Mouse (Mus musculus) CH12.LX (cell line): ENCODE measurements around the gene Ap1s3. TPM values are rescaled to one million over a fixed set of nuclear protein-coding genes. Genes with fewer than 3 reads are reported as not detected.

Experiments used
- DNase-seq: peaks from one replicate; pipeline ENCODE4 v3.0.0-alpha.2; 2013; ENCODE audit errors: extremely low read depth
- H3K27ac ChIP-seq: 2 replicates; pipeline ENCODE4 v1.5.1; 2012; ENCODE audit warnings: low read depth, mild to moderate bottlenecking, control low read depth, moderate library complexity; ENCODE audit not compliant: insufficient read depth
- H3K27me3 ChIP-seq: replicated peaks from 2 replicates; pipeline ENCODE3; 2012; ENCODE audit warnings: inconsistent platforms
- H3K36me3 ChIP-seq, 2 experiments: replicated peaks in 1 of 2; 2 replicates each; pipeline versions ENCODE3 to v1.6.1; 2012; ENCODE audit warnings: inconsistent platforms in 1 of 2, low read length in 1 of 2, mild to moderate bottlenecking in 1 of 2, mixed read lengths in 1 of 2, moderate library complexity in 1 of 2; ENCODE audit not compliant: control insufficient read depth in 1 of 2, insufficient read depth in 1 of 2
- H3K4me1 ChIP-seq, 2 experiments: 2 replicates each; pipeline ENCODE4 v1.6.1; 2012; ENCODE audit warnings: inconsistent platforms in 1 of 2, moderate library complexity in 1 of 2; ENCODE audit not compliant: insufficient read depth in 2 of 2, control insufficient read depth in 1 of 2
- H3K4me2 ChIP-seq: 2 replicates; pipeline ENCODE4 v1.6.1; 2012; ENCODE audit warnings: low read depth, mild to moderate bottlenecking, control low read depth; ENCODE audit not compliant: poor library complexity, insufficient read depth, severe bottlenecking
- H3K4me3 ChIP-seq, 3 experiments: fragments of 150-350 bp in 1 of 3; sonication (generic) in 1 of 3; replicated peaks in 1 of 3; 2 replicates each; pipeline versions ENCODE3 to v1.5.1; 2011 to 2012; ENCODE audit warnings: low read depth in 2 of 3, low read length in 2 of 3, mild to moderate bottlenecking in 2 of 3, moderate library complexity in 2 of 3, control low read depth in 1 of 3, improper control_type of control experiment in 1 of 3, inconsistent platforms in 1 of 3, mixed read lengths in 1 of 3; ENCODE audit not compliant: poor library complexity in 1 of 3
- H3K79me2 ChIP-seq: replicated peaks from 2 replicates; pipeline ENCODE4 v1.6.1; 2012; ENCODE audit warnings: mild to moderate bottlenecking, moderate library complexity; ENCODE audit not compliant: control insufficient read depth, poor library complexity, insufficient read depth, severe bottlenecking; ENCODE audit errors: extremely low read depth
- H3K9ac ChIP-seq: 2 replicates; pipeline ENCODE4 v1.6.1; 2012; ENCODE audit warnings: low read depth, mild to moderate bottlenecking, control low read depth, moderate library complexity; ENCODE audit not compliant: insufficient read depth
- H3K9me3 ChIP-seq: replicated peaks from 2 replicates; pipeline ENCODE3; 2012; ENCODE audit warnings: low read length, inconsistent platforms, mixed read lengths
- BHLHE40 ChIP-seq: IDR thresholded peaks from 2 replicates; pipeline ENCODE4 v1.6.1; 2011; ENCODE audit warnings: mild to moderate bottlenecking, low read depth, low read length, improper control_type of control experiment
- CHD1 ChIP-seq: IDR thresholded peaks from 2 replicates; pipeline ENCODE4 v1.6.1; 2012; ENCODE audit warnings: low read depth, low read length, improper control_type of control experiment, inconsistent platforms
- CHD2 ChIP-seq: IDR thresholded peaks from 2 replicates; pipeline ENCODE4 v1.6.1; 2011; ENCODE audit warnings: low read length, improper control_type of control experiment
- CTCF ChIP-seq, 2 experiments: IDR thresholded peaks in 1 of 2; conservative IDR thresholded peaks in 1 of 2; 2 replicates each; pipeline ENCODE4 v1.5.1; 2011 to 2012; ENCODE audit warnings: low read depth in 2 of 2, low read length in 2 of 2, improper control_type of control experiment in 1 of 2, inconsistent platforms in 1 of 2, mild to moderate bottlenecking in 1 of 2, moderate library complexity in 1 of 2
- E2F4 ChIP-seq: IDR thresholded peaks from 2 replicates; pipeline ENCODE4 v1.6.1; 2011; ENCODE audit warnings: low read depth, low read length, improper control_type of control experiment; ENCODE audit not compliant: insufficient replicate concordance
- EP300 ChIP-seq: IDR thresholded peaks from 2 replicates; pipeline ENCODE4 v1.6.1; 2011; ENCODE audit warnings: low read length, improper control_type of control experiment
- ETS1 ChIP-seq: conservative IDR thresholded peaks from 2 replicates; pipeline ENCODE4 v1.6.1; 2012; ENCODE audit warnings: low read depth, mild to moderate bottlenecking, inconsistent platforms, low read length, improper control_type of control experiment, moderate library complexity
- HCFC1 ChIP-seq: IDR thresholded peaks from 2 replicates; pipeline ENCODE4 v1.6.1; 2012; ENCODE audit warnings: low read depth, mild to moderate bottlenecking, inconsistent platforms, low read length, improper control_type of control experiment
- IRF4 ChIP-seq: IDR thresholded peaks from 2 replicates; pipeline ENCODE4 v1.6.1; 2014; ENCODE audit warnings: low read depth, mild to moderate bottlenecking, inconsistent platforms, low read length, improper control_type of control experiment
- JUND ChIP-seq: conservative IDR thresholded peaks from 2 replicates; pipeline ENCODE4 v1.6.1; 2011; ENCODE audit warnings: low read depth, low read length, improper control_type of control experiment
- KAT2A ChIP-seq: IDR thresholded peaks from 2 replicates; pipeline ENCODE4 v1.6.1; 2012; ENCODE audit warnings: low read length, improper control_type of control experiment, inconsistent platforms; ENCODE audit not compliant: insufficient replicate concordance
- MAX ChIP-seq: IDR thresholded peaks from 2 replicates; pipeline ENCODE4 v1.6.1; 2011; ENCODE audit warnings: low read length, improper control_type of control experiment
- MAZ ChIP-seq: IDR thresholded peaks from 2 replicates; pipeline ENCODE4 v1.6.1; 2012; ENCODE audit warnings: low read depth, mild to moderate bottlenecking, inconsistent platforms, low read length, improper control_type of control experiment, moderate library complexity
- MEF2A ChIP-seq: IDR thresholded peaks from 2 replicates; pipeline ENCODE4 v1.6.1; 2014; ENCODE audit warnings: low read depth, mild to moderate bottlenecking, inconsistent platforms, low read length, improper control_type of control experiment, borderline replicate concordance
- MXI1 ChIP-seq: IDR thresholded peaks from 2 replicates; pipeline ENCODE4 v1.6.1; 2011; ENCODE audit warnings: mild to moderate bottlenecking, low read depth, low read length, improper control_type of control experiment
- MYC ChIP-seq: IDR thresholded peaks from 2 replicates; pipeline ENCODE4 v1.6.1; 2011; ENCODE audit warnings: low read depth, mild to moderate bottlenecking, improper control_type of control experiment, low read length
- NELFE ChIP-seq: IDR thresholded peaks from 2 replicates; pipeline ENCODE4 v1.6.1; 2011; ENCODE audit warnings: low read depth, low read length, improper control_type of control experiment
- NRF1 ChIP-seq: IDR thresholded peaks from 2 replicates; pipeline ENCODE4 v1.6.1; 2014; ENCODE audit warnings: low read depth, mild to moderate bottlenecking, inconsistent platforms, low read length, improper control_type of control experiment, moderate library complexity
- POLR2AphosphoS2 ChIP-seq: IDR thresholded peaks from 2 replicates; pipeline ENCODE4 v1.6.1; 2011; ENCODE audit warnings: low read depth, low read length, improper control_type of control experiment
- RAD21 ChIP-seq: IDR thresholded peaks from 2 replicates; pipeline ENCODE4 v1.6.1; 2011; ENCODE audit warnings: low read depth, mild to moderate bottlenecking, low read length, improper control_type of control experiment, moderate library complexity
- RCOR1 ChIP-seq: conservative IDR thresholded peaks from 2 replicates; pipeline ENCODE4 v1.6.1; 2012; ENCODE audit warnings: low read depth, mild to moderate bottlenecking, inconsistent platforms, low read length, improper control_type of control experiment
- SIN3A ChIP-seq: IDR thresholded peaks from 2 replicates; pipeline ENCODE4 v1.6.1; 2012; ENCODE audit warnings: low read length, improper control_type of control experiment, inconsistent platforms
- SMC3 ChIP-seq: IDR thresholded peaks from 2 replicates; pipeline ENCODE4 v1.6.1; 2011; ENCODE audit warnings: low read depth, low read length, improper control_type of control experiment
- TCF12 ChIP-seq: IDR thresholded peaks from 2 replicates; pipeline ENCODE4 v1.6.1; 2014; ENCODE audit warnings: low read depth, mild to moderate bottlenecking, inconsistent platforms, low read length, improper control_type of control experiment
- UBTF ChIP-seq: IDR thresholded peaks from 2 replicates; pipeline ENCODE4 v1.6.1; 2012; ENCODE audit warnings: low read depth, mild to moderate bottlenecking, inconsistent platforms, low read length, improper control_type of control experiment, moderate library complexity
- USF1 ChIP-seq: IDR thresholded peaks from 2 replicates; pipeline ENCODE4 v1.6.1; 2014; ENCODE audit warnings: low read depth, mild to moderate bottlenecking, inconsistent platforms, low read length, improper control_type of control experiment
- USF2 ChIP-seq: conservative IDR thresholded peaks from 2 replicates; pipeline ENCODE4 v1.6.1; 2011; ENCODE audit warnings: low read depth, low read length, improper control_type of control experiment
- ZC3H11A ChIP-seq: IDR thresholded peaks from 2 replicates; pipeline ENCODE4 v1.6.1; 2012; ENCODE audit warnings: low read depth, mild to moderate bottlenecking, inconsistent platforms, low read length, improper control_type of control experiment
- ZKSCAN1 ChIP-seq: IDR thresholded peaks from 2 replicates; pipeline ENCODE4 v1.6.1; 2012; ENCODE audit warnings: low read depth, inconsistent platforms, low read length, improper control_type of control experiment, borderline replicate concordance
- ZMIZ1 ChIP-seq: IDR thresholded peaks from 2 replicates; pipeline ENCODE4 v1.6.1; 2012; ENCODE audit warnings: low read depth, mild to moderate bottlenecking, inconsistent platforms, low read length, improper control_type of control experiment
- ZNF384 ChIP-seq: IDR thresholded peaks from 2 replicates; pipeline ENCODE4 v1.6.1; 2012; ENCODE audit warnings: low read depth, low read length, improper control_type of control experiment, inconsistent platforms
- dilution Hi-C: fragments of 300-500 bp; cut with MboI; formaldehyde crosslinking; loops from 2 replicates; pipeline ENCODE4 v1.14.3; 2020; ENCODE audit warnings: low sequenced_read_pairs; ENCODE audit not compliant: extremely low pct_unique_long_range_greater_than_20kb, extremely low pct_ligation_motif_present
- in situ Hi-C: fragments of 300-500 bp; cut with MboI; formaldehyde crosslinking; loops from 3 replicates; pipeline ENCODE4 v1.14.3; 2019; ENCODE audit warnings: low sequenced_read_pairs, low pct_ligation_motif_present, low pct_unique_long_range_greater_than_20kb, mixed read lengths
- polyA plus RNA-seq: library from polyadenylated mRNA; unstranded; fragments of >175 nt; gene quantifications from 2 replicates; pipeline ENCODE4 v1.2.1, GENCODE M21; 2012; ENCODE audit warnings: low read depth; ENCODE audit not compliant: insufficient read length
- total RNA-seq, 2 experiments: library from RNA; depleted of rRNA; stranded (reverse); fragments of 300-350 nt in 1 of 2; fragments of >200 nt in 1 of 2; gene quantifications; 2 replicates each; pipeline ENCODE4 v1.2.3; 2012 to 2014

The Ap1s3 gene
- total and polyA plus RNA-seq, 3 experiments = 10.5 to 36.6 (median 13.9) TPM

DNA sequence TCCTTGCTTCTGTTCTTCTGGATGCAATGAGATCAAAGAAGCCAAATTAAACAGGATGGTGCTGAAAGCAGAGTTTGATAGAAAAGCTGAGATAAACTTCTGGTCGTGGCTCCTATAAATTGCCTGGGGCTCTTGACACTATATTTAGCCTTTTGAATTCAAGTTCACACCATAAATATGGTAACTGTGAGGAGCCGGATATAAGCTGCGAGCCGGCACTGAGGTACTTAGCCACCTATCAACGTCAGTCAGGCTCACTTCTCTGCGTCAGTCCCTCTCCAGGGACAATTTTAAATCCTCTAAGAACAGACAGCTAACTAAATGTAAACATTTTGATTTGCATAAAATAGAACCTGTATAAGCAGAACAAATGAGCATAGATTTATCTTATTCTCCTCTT, 82.3 kb downstream of the Ap1s3 start:
- H3K9me3 ChIP-seq = no peaks in the 10 kb centered on the region
- in situ Hi-C loops = no loop called here
- H3K9ac ChIP-seq = no peak overlapping the region
- no peak overlapping the region for H3K4me2 ChIP-seq
- no peaks in the 10 kb centered on the region for H3K79me2 ChIP-seq
- no peaks in the 10 kb centered on the region for H3K27me3 ChIP-seq
- no peaks in the 10 kb centered on the region for H3K4me1 ChIP-seq
- TF ChIP-seq MXI1 (no peak), MAZ (no peak), ZC3H11A (no peak), RAD21 (no peak), NELFE (no peak), IRF4 (no peak), USF2 (no peak), ZNF384 (no peak), CHD1 (no peak), RCOR1 (no peak), ZMIZ1 (no peak), TCF12 (no peak), HCFC1 (no peak), USF1 (no peak)
- TF ChIP-seq, all 38 proteins: peak for 0
- dilution Hi-C loops = no loop called here
- H3K27ac ChIP-seq = no peak overlapping the region
- no peaks in the 10 kb centered on the region for H3K36me3 ChIP-seq
- no peak overlapping the region for H3K4me3 ChIP-seq
- DNase-seq = no peak

DNA sequence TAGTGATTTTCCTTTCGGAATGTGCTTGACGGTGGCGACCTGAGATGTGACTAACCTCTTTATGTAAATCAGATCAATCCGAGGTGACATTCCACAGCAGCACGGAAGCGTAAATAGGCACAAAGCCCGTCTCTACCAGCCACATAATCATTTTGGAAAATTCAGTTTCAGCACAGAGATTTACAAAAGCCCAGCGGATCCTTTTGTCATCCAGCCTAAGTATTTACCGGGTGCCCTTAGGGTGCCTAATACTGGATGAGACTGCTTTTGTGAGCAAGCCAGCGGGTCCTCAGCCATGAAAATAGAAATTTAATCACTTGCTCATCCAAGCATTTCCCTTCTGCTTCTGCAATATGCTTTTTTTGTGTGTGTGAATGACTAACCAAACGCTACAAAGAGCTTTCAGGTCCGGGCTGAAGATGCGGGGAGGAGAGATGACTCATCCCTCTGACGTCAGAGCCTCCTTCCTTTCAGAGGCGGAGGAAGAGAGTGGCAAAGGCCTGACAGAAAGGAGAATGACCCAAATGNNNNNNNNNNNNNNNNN, 90.6 kb downstream of the Ap1s3 start:
- Histone ChIP-seq H3K27me3 (no peaks in the 10 kb centered on the region), H3K79me2 (no peaks in the 10 kb centered on the region), H3K4me2 (peak overlapping the region; percentile 72), H3K36me3 (no peaks in the 10 kb centered on the region), H3K27ac (no peak overlapping the region), H3K4me1 (peaks cover 4 to 19% of the 10 kb centered on the region in 2 experiments; a peak in 2 of 4 replicates), H3K4me3 (peak overlapping the region in 2 of 3 experiments; percentile 12 to 13), H3K9ac (peak overlapping the region; percentile 30; the same call in 1 of the 2 replicates), H3K9me3 (no peaks in the 10 kb centered on the region)
- DNase-seq = peak; percentile 83
- in situ Hi-C loops = no loop called here
- dilution Hi-C loops = no loop called here
- TF ChIP-seq MAX (no peak), MEF2A (no peak), HCFC1 (no peak; the same call in 1 of the 2 replicates), MXI1 (no peak), UBTF (no peak), KAT2A (no peak), ZNF384 (no peak; the same call in 1 of the 2 replicates), CTCF (conservative IDR thresholded peaks at IDR 0.05 in 1 of 2, IDR thresholded peaks at IDR 0.05 in 1 of 2; ENCODE audit: low read depth in 2 of 2, low read length in 2 of 2) (no peak), CHD1 (no peak), MAZ (no peak), POLR2AphosphoS2 (no peak), CHD2 (no peak), RAD21 (no peak), USF1 (no peak), ETS1 (peak; percentile 62), ZKSCAN1 (no peak), MYC (no peak), JUND (peak; percentile 92), BHLHE40 (no peak), ZMIZ1 (no peak), E2F4 (no peak), EP300 (peak; percentile 75), SMC3 (no peak), TCF12 (no peak), NRF1 (no peak), RCOR1 (no peak), SIN3A (no peak)
